Mouse (Mus musculus): ENCODE measurements around the gene Neurl2.
"Not testable (repeated sequence)": the region's sequence is repeated elsewhere in the genome, so short reads cannot be mapped to it uniquely, and the experiment has no call there.

Gene Neurl2

DNA sequence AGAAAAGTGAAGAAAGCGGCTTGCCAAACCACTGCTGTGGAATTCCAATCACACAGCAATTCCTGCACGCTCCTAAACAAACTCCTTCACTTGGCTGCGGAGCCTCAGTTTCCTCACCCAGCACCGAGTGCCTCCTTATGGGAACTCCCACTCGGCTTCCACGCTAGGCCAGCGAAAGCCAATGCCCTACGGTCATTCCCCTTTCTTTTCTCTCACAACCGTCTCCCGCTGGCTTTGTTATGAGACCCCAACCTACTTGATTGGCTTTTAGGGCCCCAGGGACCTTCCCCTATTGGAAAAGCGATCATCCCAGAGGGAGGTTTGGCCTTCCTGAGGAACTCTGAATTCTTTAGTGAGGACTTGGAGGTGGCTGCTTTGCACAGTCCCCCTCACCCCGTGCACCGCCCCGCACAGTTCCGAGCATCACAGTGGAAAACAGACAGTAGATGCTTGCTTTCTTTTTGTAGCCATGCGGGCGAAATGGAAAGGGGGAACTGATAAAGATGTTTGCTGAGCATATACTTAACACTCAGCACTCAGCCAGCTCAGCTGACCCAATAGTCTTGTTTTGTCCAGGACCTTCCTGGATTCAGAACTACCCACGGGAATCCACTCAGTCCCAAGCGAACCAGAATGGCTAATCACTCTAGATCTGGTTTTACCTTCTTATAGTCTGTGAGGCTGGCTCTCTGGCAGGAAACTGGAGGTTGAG lies 24.7 kb upstream of the Neurl2 start:
- no peak for DNase-seq

- peak; percentile 38 to 67 for DNase-seq
Measured at GRCm38 (mm10) chr2:164857101-164857821, 24.0 kb upstream of the Neurl2 start, which contains the start of gene Pltp. Gene Pltp, minus strand, starts transcription at chr2:164857711.

DNA sequence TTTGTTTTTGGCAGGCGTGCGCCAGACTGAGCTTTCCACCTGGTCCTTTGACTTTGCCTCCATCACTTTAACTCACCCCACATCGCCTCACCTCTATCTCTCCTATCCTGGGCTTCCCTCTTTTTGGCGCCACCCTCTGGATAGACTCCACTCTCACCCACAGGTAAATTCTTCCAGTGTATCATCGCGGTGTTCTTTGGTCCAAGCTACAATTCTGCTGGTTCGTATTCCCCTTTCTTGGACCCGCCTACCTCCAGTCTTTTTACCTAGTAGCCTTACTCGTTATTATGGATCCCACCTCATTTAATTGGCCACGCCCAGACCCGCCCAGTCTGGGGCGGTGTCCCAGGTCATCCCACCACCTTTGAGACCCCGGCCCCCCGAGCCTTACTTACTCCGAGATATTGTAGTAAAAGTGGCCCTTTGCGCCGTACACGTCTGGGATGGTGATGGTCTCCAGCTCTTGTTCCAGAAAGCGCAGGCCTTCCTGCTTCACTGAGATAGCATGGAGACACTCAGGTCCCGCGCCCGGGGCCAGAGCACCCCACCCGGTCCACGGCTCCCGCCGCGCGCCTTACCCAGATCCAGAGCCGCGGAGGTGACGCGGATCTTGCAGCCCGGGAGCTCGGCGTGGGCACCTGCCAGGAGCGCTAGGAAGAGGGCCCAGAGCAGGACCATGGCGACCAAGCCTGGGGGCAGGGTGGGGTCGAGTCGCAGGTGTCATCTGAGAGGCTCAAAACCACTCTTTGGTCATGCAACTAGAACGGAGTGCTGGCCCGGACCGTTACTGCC lies 23.2 kb upstream of the Neurl2 start:
- peak in 1 of 2 experiments; percentile 33 for DNase-seq

DNA sequence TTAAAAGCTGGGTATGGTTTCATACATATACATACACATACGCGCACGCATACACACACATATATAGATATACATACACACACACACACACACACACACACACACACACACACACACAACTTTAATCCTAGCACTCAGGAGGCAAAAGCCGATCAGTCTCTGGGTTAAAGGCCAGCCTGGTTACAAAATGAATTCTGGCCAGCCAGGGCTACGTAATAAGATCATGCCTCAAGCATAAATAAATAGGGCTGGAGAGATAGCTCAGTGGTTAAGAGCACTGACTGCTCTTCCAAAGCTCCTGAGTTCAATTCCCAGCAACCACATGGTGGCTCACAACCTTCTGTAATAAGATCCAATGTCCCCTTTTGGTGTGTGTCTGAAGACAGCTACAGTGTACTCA lies 22.3 kb upstream of the Neurl2 start:
- DNase-seq, result not testable (repeated sequence)

DNA sequence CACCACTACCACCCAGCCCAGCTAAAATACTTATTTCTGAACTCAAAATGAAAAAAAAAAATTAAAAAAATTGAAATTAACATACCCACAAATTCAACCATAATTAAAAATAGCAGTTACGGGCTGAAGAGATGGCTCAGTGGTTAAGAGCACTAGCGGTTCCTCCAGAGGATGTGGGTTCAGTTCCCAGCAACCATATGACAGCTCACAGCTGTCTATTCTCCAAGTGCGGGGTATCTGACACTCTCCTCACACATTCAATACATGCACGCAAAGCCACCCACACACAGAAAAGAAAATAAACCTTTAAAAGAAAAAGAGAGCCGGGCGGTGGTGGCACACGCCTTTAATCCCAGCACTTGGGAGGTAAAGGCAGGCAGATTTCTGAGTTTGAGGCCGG lies 16.8 kb upstream of the Neurl2 start:
- no peak for DNase-seq

GRCm38 (mm10) chr2:164845782-164846181 lies 12.5 kb upstream of the Neurl2 start:
- peak in 1 of 2 experiments; percentile 53 for DNase-seq

DNA sequence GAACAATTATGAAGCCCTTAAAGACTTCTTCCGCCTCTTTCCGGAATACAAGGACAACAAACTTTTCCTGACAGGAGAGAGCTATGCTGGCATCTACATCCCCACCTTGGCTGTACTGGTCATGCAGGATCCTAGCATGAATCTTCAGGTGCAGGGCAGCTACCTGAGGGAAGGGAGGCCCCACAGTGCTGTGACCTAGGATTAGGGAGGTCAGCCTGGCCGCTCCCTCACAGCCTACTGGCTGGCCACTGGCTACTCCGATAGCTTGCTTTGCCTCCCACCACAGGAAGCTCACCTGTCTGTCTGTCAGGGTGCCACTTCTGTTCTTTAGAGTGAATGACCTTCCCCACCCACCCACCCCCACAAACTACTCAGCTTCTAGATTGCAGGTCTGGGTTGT lies 1.9 kb upstream of the Neurl2 start:
- DNase-seq, result no peak

DNA sequence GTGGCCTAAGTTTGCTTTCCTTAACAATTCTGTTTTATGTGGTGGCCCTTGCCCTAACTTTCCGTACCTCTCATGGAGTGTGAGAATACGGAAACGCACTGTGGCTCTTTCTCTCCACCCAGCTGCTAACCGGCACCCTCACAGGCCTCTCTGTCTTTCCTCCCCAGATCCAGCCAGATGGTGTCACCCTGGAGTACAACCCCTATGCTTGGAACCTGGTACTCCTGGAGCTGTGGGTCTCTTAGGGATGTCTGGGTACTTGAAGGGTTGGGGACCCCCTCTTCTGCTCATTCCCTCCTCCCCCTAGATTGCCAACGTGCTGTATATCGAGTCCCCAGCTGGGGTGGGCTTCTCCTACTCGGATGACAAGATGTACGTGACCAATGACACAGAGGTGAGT lies 1.3 kb upstream of the Neurl2 start:
- DNase-seq, result peak; percentile 51 to 56

GRCm38 (mm10) chr2:164832748-164833301 lies 431 bp downstream of the Neurl2 start, which contains the start of gene Ctsa:
Gene Ctsa, plus strand, starts transcription at chr2:164832873.
- DNase-seq, result peak; percentile 76 to 87

GRCm38 (mm10) chr2:164832032-164832747 lies 1.1 kb downstream of the Neurl2 start:
- no peak for DNase-seq

DNA sequence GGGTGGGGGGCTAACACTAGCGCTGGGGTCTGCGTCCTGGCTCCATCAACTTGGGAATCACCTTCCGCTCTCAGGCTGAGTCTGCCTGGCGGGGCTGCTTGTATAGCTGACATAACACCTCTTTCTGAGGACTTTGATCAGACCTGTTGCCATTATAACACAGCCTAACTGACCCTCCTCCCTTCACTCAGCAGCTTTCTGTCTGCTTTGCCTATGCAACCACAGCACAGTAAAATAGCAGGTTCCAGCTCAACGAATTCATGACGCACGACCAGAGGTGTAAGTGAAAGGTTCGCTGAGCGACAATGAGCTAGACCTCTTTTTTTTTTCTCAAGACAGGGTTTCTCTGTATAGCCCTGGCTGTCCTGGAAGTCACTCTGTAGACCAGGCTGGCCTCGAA lies 2.2 kb downstream of the Neurl2 start:
- DNase-seq, result peak in 1 of 2 experiments; percentile 48

- no peak for DNase-seq
Measured at GRCm38 (mm10) chr2:164829090-164829489, 4.2 kb downstream of the Neurl2 start.

- no peak for DNase-seq
Measured at GRCm38 (mm10) chr2:164828437-164828836, 4.8 kb downstream of the Neurl2 start, which contains the start of gene Spata25. Gene Spata25, minus strand, starts transcription at chr2:164828537.

DNA sequence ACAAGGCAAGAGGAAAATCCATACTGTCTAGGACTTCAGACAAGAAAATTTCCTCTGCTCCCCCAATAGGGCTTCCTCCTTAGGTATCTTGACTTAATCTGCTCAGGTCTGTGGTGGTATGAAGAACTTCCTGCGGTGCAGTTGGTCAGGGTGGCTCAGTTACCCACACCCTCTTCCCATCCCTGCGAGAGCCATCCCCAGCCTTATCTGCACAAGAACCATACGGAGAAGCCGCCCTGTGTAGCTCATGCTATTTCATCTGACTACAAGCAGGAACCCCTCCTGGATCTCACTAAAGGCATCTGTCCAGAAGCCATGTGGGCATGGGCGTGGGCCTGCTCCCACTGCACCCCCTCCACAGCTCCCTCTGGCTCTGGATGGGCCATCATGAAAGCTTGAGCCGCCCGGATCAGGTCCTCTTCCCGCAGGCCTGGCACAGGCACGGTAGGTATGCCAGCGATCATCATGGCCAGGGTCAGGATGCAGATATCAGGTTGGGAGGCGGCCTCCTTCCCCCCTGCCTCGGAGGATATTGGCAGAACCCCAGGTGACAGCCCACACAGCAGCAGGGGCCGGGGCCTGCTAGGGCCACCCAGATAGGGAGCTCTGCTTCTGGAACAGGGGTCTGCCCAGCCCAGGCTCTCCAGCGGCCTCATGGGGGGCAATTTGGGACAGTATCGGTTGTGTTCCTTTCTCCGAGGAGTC lies 6.0 kb downstream of the Neurl2 start:
- no peak for DNase-seq

DNA sequence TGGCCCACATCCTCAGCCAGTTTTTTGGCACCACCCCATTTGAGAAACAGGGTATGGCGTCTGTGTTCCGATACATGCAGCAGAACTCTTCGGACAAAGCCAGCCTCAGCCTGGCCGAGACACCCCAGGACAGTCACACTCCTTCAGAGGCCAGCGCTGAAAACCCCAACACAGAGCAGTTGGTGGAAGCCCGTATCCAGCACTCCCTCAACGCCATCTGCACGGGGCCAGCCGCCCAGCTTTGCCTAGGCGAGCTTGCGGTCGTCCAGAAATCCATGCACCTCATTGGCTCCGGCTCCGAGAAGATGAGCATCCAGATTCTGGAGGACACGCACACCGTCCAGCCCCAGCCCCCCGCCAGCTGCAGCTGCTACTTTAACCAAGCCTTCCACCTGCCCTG lies 7.7 kb downstream of the Neurl2 start:
- no peak for DNase-seq

- no peak for DNase-seq
Measured at GRCm38 (mm10) chr2:164823969-164824368, 9.3 kb downstream of the Neurl2 start.

DNA sequence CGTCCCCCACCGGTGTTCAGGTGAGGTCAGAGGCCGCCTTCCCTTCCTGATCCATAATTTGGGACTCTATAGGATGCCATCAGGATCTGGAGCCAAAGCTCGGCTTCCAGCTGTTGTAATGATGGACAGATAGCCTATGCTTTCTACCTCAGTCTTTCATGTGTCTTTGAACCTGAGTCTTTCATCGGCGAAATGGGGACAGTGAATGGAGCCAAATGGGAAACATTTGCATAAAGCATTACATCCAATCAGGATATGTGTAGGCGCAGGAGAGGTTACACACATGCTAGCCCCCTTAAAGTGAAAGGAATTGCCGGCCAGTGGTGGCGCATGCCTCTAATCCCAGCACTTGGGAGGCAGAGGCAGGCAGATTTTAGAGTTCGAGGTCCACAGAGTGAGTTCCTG lies 10.1 kb downstream of the Neurl2 start:
- peak in 1 of 2 experiments; percentile 34 for DNase-seq

DNA sequence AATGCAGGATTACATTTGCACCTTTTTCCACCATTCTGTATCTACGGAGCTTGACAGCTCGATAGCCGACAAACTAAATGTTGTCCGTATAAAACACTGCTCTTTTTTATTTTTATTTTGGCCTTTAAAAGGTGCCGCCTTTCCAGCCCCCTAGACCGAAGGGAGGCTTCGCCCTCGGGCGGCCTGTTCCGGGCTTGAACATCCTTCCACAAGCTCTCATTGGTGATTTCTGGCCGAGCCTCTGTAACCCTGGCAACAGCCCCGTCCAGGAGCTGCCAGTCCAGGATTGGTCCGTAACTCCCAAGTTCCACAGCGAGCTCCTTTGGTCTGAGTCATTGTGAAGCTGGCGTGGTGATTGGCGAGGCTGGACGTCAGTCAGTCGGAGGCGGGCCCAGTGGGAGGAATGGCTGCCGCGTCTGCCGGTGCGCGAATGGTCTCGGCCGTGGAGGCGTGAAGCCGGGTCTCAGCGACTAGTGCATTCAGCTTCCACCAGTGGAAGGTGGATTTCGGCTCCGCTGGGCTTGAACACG lies 10.6 kb downstream of the Neurl2 start, which contains the start of gene Zswim1:
Gene Zswim1 (plus strand): TSS at position 51 of the 530 bp plus-strand sequence.
- peak; percentile 100 for DNase-seq

GRCm38 (mm10) chr2:164821060-164821459 lies 12.2 kb downstream of the Neurl2 start:
- DNase-seq, result no peak

- no peak for DNase-seq
Measured at GRCm38 (mm10) chr2:164817703-164818102, 15.6 kb downstream of the Neurl2 start.

GRCm38 (mm10) chr2:164817206-164817605 lies 16.1 kb downstream of the Neurl2 start:
- DNase-seq, result no peak

Data from kidney, postnatal 36 days (tissue).